Comparison of ENCODE assay signal across 9 mouse cellular contexts in genomic region chr12:71481899-71482593, GRCm38 (mm10).
DNase-seq lines count a peak whose midpoint lies in the region; ATAC-seq lines count a peak whose summit lies in the region.
"Had no signal": no experiment of that assay in that cellular context is flagged by ENCODE, and none has a peak within 500 bp of the region (broad histone marks: within the 10 kb centered on the region; RNA-seq: fewer than 3 reads in every experiment).

No protein-coding gene starts in this region.

- DNase-seq in forebrain, embryonic 11.5 days (ENCODE audit: low spot score) = no peak
- DNase-seq in lung, adult 18-20 months = no peak
- no peak for DNase-seq in spleen, postnatal 10 days (ENCODE audit: low spot score in 2 of 2)
- DNase-seq in cerebellum, postnatal 36 days = no peak
- DNase-seq: lung, adult 2 months had no signal

- H3K9me3 ChIP-seq in forebrain, embryonic 15.5 days = no peaks in the 10 kb centered on the region
- H3K9me3 ChIP-seq in forebrain, embryonic 11.5 days (ENCODE audit: control insufficient read depth, low read length) = no peaks in the 10 kb centered on the region
- H3K9me3 ChIP-seq in lung, embryonic 15.5 days = no peaks in the 10 kb centered on the region
- H3K9me3 ChIP-seq in hindbrain, embryonic 16.5 days (ENCODE audit: control insufficient read depth, low read length) = no peaks in the 10 kb centered on the region
- H3K9me3 ChIP-seq in neural tube, embryonic 14.5 days (ENCODE audit: control insufficient read depth, low read length) = no peaks in the 10 kb centered on the region

- peak; percentile 31 for ATAC-seq in forebrain, embryonic 15.5 days (replicated peaks)
- no peak for ATAC-seq in forebrain, embryonic 11.5 days (replicated peaks; ENCODE audit: low FRiP score)
- peak; percentile 50; the same call in 1 of the 2 replicates for ATAC-seq in lung, embryonic 15.5 days (ENCODE audit: borderline replicate concordance, extremely low read depth, low FRiP score, low TSS enrichment)
- peak; percentile 67 for ATAC-seq in hindbrain, embryonic 16.5 days
- ATAC-seq in neural tube, embryonic 14.5 days (ENCODE audit: low read depth) = peak; percentile 68

- 29% methylated on average over 9 of the region's 9 CpGs for WGBS in forebrain, embryonic 15.5 days
- 55% methylated on average over 9 of the region's 9 CpGs for WGBS in forebrain, embryonic 11.5 days
- 40% methylated on average over 9 of the region's 9 CpGs for WGBS in lung, embryonic 15.5 days
- WGBS in hindbrain, embryonic 16.5 days = 30% methylated on average over 9 of the region's 9 CpGs
- WGBS in neural tube, embryonic 14.5 days = 32% methylated on average over 9 of the region's 9 CpGs

- H3K27me3 ChIP-seq in forebrain, embryonic 15.5 days = no peaks in the 10 kb centered on the region
- H3K27me3 ChIP-seq in forebrain, embryonic 11.5 days (ENCODE audit: control insufficient read depth, insufficient read depth, low read length) = peaks cover 4% of the 10 kb centered on the region; the same call in 1 of the 2 replicates
- no peaks in the 10 kb centered on the region for H3K27me3 ChIP-seq in lung, embryonic 15.5 days
- H3K27me3 ChIP-seq in hindbrain, embryonic 16.5 days (replicated peaks; ENCODE audit: control insufficient read depth, insufficient read depth, low read length) = no peaks in the 10 kb centered on the region
- no peaks in the 10 kb centered on the region for H3K27me3 ChIP-seq in neural tube, embryonic 14.5 days (ENCODE audit: control insufficient read depth, insufficient read depth, low read length)

- H3K4me1 ChIP-seq in forebrain, embryonic 15.5 days = peaks cover 25% of the 10 kb centered on the region
- H3K4me1 ChIP-seq in forebrain, embryonic 11.5 days (replicated peaks; ENCODE audit: control insufficient read depth, insufficient read depth, low read length) = no peaks in the 10 kb centered on the region; the same call in 1 of the 2 replicates
- H3K4me1 ChIP-seq in lung, embryonic 15.5 days = peaks cover 27% of the 10 kb centered on the region
- peaks cover 7% of the 10 kb centered on the region for H3K4me1 ChIP-seq in hindbrain, embryonic 16.5 days (ENCODE audit: control insufficient read depth, insufficient read depth, low read depth, low read length)
- no peaks in the 10 kb centered on the region; the same call in 1 of the 2 replicates for H3K4me1 ChIP-seq in neural tube, embryonic 14.5 days (ENCODE audit: control insufficient read depth, insufficient read depth, low read length)

- H3K27ac ChIP-seq in forebrain, embryonic 15.5 days (replicated peaks) = peak overlapping the region; percentile 57
- H3K27ac ChIP-seq in forebrain, embryonic 11.5 days (ENCODE audit: low read depth, low read length) = no peak overlapping the region
- peak overlapping the region; percentile 37; the same call in 1 of the 2 replicates for H3K27ac ChIP-seq in lung, embryonic 15.5 days
- peak overlapping the region; percentile 48; the same call in 1 of the 2 replicates for H3K27ac ChIP-seq in hindbrain, embryonic 16.5 days (ENCODE audit: low read depth, low read length)
- H3K27ac ChIP-seq in neural tube, embryonic 14.5 days (ENCODE audit: low read depth, low read length) = peak overlapping the region; percentile 41; the same call in 1 of the 2 replicates

- no peak overlapping the region for H3K9ac ChIP-seq in forebrain, embryonic 15.5 days (replicated peaks)
- H3K9ac ChIP-seq in forebrain, embryonic 11.5 days (ENCODE audit: low read length) = no peak overlapping the region
- H3K9ac ChIP-seq in lung, embryonic 15.5 days = no peak overlapping the region
- H3K9ac ChIP-seq in hindbrain, embryonic 16.5 days (ENCODE audit: low read depth, low read length) = no peak overlapping the region
- H3K9ac ChIP-seq in neural tube, embryonic 14.5 days (replicated peaks; ENCODE audit: low read depth, low read length) = no peak overlapping the region

- no peak overlapping the region for H3K4me3 ChIP-seq in forebrain, embryonic 15.5 days
- H3K4me3 ChIP-seq in forebrain, embryonic 11.5 days (ENCODE audit: low read depth, low read length) = no peak overlapping the region
- H3K4me3 ChIP-seq in lung, embryonic 15.5 days = no peak overlapping the region
- H3K4me3 ChIP-seq in hindbrain, embryonic 16.5 days (ENCODE audit: low read length) = no peak overlapping the region
- H3K4me3 ChIP-seq in neural tube, embryonic 14.5 days (ENCODE audit: low read depth, low read length) = no peak overlapping the region

- H3K36me3 ChIP-seq in forebrain, embryonic 15.5 days = no peaks in the 10 kb centered on the region
- H3K36me3 ChIP-seq in forebrain, embryonic 11.5 days (ENCODE audit: control insufficient read depth, insufficient read depth, low read length) = no peaks in the 10 kb centered on the region
- H3K36me3 ChIP-seq in lung, embryonic 15.5 days = no peaks in the 10 kb centered on the region
- H3K36me3 ChIP-seq in hindbrain, embryonic 16.5 days (ENCODE audit: control insufficient read depth, insufficient read depth, low read length) = no peaks in the 10 kb centered on the region
- H3K36me3 ChIP-seq in neural tube, embryonic 14.5 days (ENCODE audit: control insufficient read depth, insufficient read depth, low read length) = no peaks in the 10 kb centered on the region

- H3K4me2 ChIP-seq in forebrain, embryonic 15.5 days (replicated peaks) = no peak overlapping the region
- H3K4me2 ChIP-seq in forebrain, embryonic 11.5 days (ENCODE audit: low read depth, low read length, severe bottlenecking) = no peak overlapping the region
- no peak overlapping the region for H3K4me2 ChIP-seq in lung, embryonic 15.5 days
- no peak overlapping the region for H3K4me2 ChIP-seq in hindbrain, embryonic 16.5 days (ENCODE audit: low read length)
- no peak overlapping the region for H3K4me2 ChIP-seq in neural tube, embryonic 14.5 days (ENCODE audit: low read depth, low read length)
